Mouse (Mus musculus): ENCODE data around the gene Hnrnpl.

DNA sequence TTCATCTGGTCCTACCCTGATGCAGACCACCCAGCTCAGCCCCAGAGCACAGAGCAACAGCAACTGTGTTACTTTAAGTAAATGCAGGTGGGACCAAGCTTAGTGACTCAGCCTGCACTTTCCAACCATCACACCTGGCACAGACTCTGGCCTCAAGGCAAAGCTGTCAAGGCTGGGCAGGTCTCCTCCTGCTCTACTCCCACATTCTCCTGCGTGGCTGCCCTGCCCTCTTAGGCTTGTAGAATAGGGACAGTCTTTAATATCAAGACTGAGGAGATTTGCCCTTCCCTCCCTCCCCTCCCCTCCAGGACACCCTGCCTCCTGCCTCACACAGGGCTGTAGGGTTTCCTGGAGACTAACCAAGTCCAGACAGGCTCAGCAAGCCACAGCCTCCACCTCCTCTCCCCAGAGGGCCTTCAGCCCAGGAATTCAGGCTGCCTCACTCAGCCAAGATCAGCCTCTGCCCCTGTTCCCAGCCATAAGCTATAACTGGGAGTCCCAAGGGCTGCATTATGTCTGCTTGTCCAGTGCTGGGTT is 41.4 kb downstream of the Hnrnpl start:
- no peak for TF ChIP-seq ZKSCAN1 (IDR thresholded peaks at IDR 0.05; ENCODE audit: borderline replicate concordance, low read depth, low read length)
- TF ChIP-seq POLR2A (IDR thresholded peaks at IDR 0.05; ENCODE audit: low read depth, low read length) = no peak
- TF ChIP-seq CTCF (conservative IDR thresholded peaks at IDR 0.05 in 1 of 2, IDR thresholded peaks at IDR 0.05 in 1 of 2; ENCODE audit: low read depth in 2 of 2, low read length in 2 of 2) = no peak
- TF ChIP-seq MAX (IDR thresholded peaks at IDR 0.05; ENCODE audit: low read length) = no peak
- TF ChIP-seq MXI1 (IDR thresholded peaks at IDR 0.05; ENCODE audit: low read depth, low read length) = no peak
- TF ChIP-seq HCFC1 (IDR thresholded peaks at IDR 0.05; ENCODE audit: low read depth, low read length) = no peak
- TF ChIP-seq CHD1 (IDR thresholded peaks at IDR 0.05; ENCODE audit: low read depth, low read length) = no peak
- no peak for TF ChIP-seq CHD2 (IDR thresholded peaks at IDR 0.05; ENCODE audit: low read length)
- no peak for TF ChIP-seq USF2 (conservative IDR thresholded peaks at IDR 0.05; ENCODE audit: low read depth, low read length)
- no peak for TF ChIP-seq E2F4 (IDR thresholded peaks at IDR 0.05; ENCODE audit: insufficient replicate concordance, low read depth, low read length)

Data from CH12.LX (cell line).